Comparison of ENCODE assay signal across 22 mouse cellular contexts in the genomic region with DNA sequence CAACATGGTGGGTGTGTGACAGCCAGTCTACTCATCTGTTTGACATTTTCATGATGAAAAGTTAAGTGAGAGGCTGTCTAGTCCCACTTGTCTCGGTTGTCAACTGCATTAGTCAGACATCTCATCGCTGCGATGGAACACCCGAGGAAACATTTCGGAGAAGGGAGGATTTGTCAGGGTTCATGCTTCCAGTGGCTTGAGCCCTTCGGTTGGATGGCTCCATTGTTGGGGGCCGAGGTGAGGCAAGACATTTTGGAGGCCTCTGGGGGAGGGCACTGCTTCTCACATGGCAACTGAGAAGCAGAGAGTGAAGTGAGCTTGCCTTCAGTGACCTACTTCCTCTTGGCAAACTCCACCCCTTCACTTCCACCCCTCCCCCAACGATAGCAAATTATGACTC. TPM values are rescaled to one million over a fixed set of nuclear protein-coding genes. Genes with fewer than 3 reads are reported as not detected.
DNase-seq lines count a peak whose midpoint lies in the region; ATAC-seq lines count a peak whose summit lies in the region.
"Had no signal": no experiment of that assay in that cellular context is flagged by ENCODE, and none has a peak within 500 bp of the region (broad histone marks: within the 10 kb centered on the region; RNA-seq: fewer than 3 reads in every experiment).

No protein-coding gene starts in this region.

- H3K4me3 ChIP-seq in midbrain, embryonic 11.5 days (ENCODE audit: low read depth, low read length): no peak overlapping the region
- H3K4me3 ChIP-seq in midbrain, embryonic 13.5 days (replicated peaks): no peak overlapping the region
- H3K4me3 ChIP-seq: embryonic facial prominence, embryonic 10.5 days; embryonic facial prominence, embryonic 12.5 days; forebrain, embryonic 13.5 days; forebrain, embryonic 15.5 days had no signal

- no peak overlapping the region for H3K9ac ChIP-seq in midbrain, embryonic 11.5 days (ENCODE audit: low read length)
- no peak overlapping the region for H3K9ac ChIP-seq in midbrain, embryonic 13.5 days (replicated peaks)
- H3K9ac ChIP-seq: embryonic facial prominence, embryonic 12.5 days; forebrain, embryonic 13.5 days; forebrain, embryonic 15.5 days; forebrain, postnatal 0 days had no signal

- no peak overlapping the region for H3K27ac ChIP-seq in midbrain, embryonic 11.5 days (ENCODE audit: low read depth, low read length)
- no peak overlapping the region for H3K27ac ChIP-seq in midbrain, embryonic 13.5 days
- H3K27ac ChIP-seq: embryonic facial prominence, embryonic 10.5 days; embryonic facial prominence, embryonic 12.5 days; forebrain, embryonic 13.5 days; forebrain, embryonic 15.5 days had no signal

- H3K4me1 ChIP-seq in midbrain, embryonic 11.5 days (ENCODE audit: control insufficient read depth, insufficient read depth, low read length): peaks cover 6% of the 10 kb centered on the region; the same call in 1 of the 2 replicates
- H3K4me1 ChIP-seq in midbrain, embryonic 13.5 days (replicated peaks): peaks cover 15% of the 10 kb centered on the region

- 38% methylated on average over 8 of the region's 8 CpGs for WGBS in midbrain, embryonic 11.5 days
- 53% methylated on average over 8 of the region's 8 CpGs for WGBS in midbrain, embryonic 13.5 days

- peak; percentile 72 for DNase-seq in midbrain, embryonic 11.5 days (ENCODE audit: low spot score, missing footprints)
- DNase-seq in brain, adult 2 months (ENCODE audit: low read depth, low spot score): peak; percentile 48
- peak; percentile 77 for DNase-seq in retina, postnatal 1 day
- DNase-seq in urinary bladder, postnatal 14 days (ENCODE audit: low spot score): no peak
- DNase-seq in adrenal gland, adult 18-20 months (ENCODE audit: low spot score in 2 of 2): no peak
- DNase-seq: adrenal gland, adult 2 months; adrenal gland, postnatal 10 days; adrenal gland, postnatal 25 days; cerebellum, adult 11-12 months; cerebellum, adult 2 months; cerebellum, adult 9-10 months; cerebellum, postnatal 10 days; cerebellum, postnatal 25 days; forebrain, postnatal 0 days had no signal

- ATAC-seq in midbrain, embryonic 11.5 days (ENCODE audit: low FRiP score): no peak
- ATAC-seq in midbrain, embryonic 13.5 days: no peak
- ATAC-seq: activated CD4-positive, CD25-positive, alpha-beta regulatory T cell, adult 4 months; forebrain, embryonic 13.5 days; forebrain, embryonic 15.5 days; Patski had no signal

- no peaks in the 10 kb centered on the region for H3K36me3 ChIP-seq in midbrain, embryonic 11.5 days (ENCODE audit: control insufficient read depth, insufficient read depth, low read length)
- no peaks in the 10 kb centered on the region for H3K36me3 ChIP-seq in midbrain, embryonic 13.5 days
- H3K36me3 ChIP-seq: embryonic facial prominence, embryonic 10.5 days; embryonic facial prominence, embryonic 12.5 days; forebrain, embryonic 15.5 days had no signal

- H3K9me3 ChIP-seq in midbrain, embryonic 11.5 days (ENCODE audit: control insufficient read depth, low read length): no peaks in the 10 kb centered on the region
- no peaks in the 10 kb centered on the region for H3K9me3 ChIP-seq in midbrain, embryonic 13.5 days
- H3K9me3 ChIP-seq: embryonic facial prominence, embryonic 10.5 days; embryonic facial prominence, embryonic 12.5 days; forebrain, embryonic 13.5 days; forebrain, embryonic 15.5 days had no signal

- H3K4me2 ChIP-seq in midbrain, embryonic 11.5 days: no peak overlapping the region
- H3K4me2 ChIP-seq in midbrain, embryonic 13.5 days (replicated peaks): no peak overlapping the region
- H3K4me2 ChIP-seq: embryonic facial prominence, embryonic 12.5 days; forebrain, embryonic 13.5 days; forebrain, embryonic 15.5 days had no signal

- H3K27me3 ChIP-seq in midbrain, embryonic 11.5 days (ENCODE audit: control insufficient read depth, insufficient read depth, low read length): peaks cover 2% of the 10 kb centered on the region; the same call in 1 of the 2 replicates
- peaks cover 3% of the 10 kb centered on the region; the same call in 1 of the 2 replicates for H3K27me3 ChIP-seq in midbrain, embryonic 13.5 days
- H3K27me3 ChIP-seq: Patski had no signal

RNA-seq across cellular contexts. Expression of gene Ccdc60, which starts 50.7 kb away (rescaled TPM):
- 1.9 and 2.7 TPM in 2 replicates for polyA plus RNA-seq in midbrain, embryonic 11.5 days (2014; fragmentation: Nextera tagmentation; extraction: Ambion mirVana)
- polyA plus RNA-seq in midbrain, embryonic 13.5 days (2015; fragmentation: Nextera tagmentation; extraction: Ambion mirVana): 2.1 and 2.5 TPM in 2 replicates
- total RNA-seq in adrenal gland, adult 18-20 months (2021): not detected
- total RNA-seq: adrenal gland, adult 2 months; adrenal gland, postnatal 25 days; MEL had no signal
- polyA plus RNA-seq: activated CD4-positive, CD25-positive, alpha-beta regulatory T cell, adult 4 months; adrenal gland, adult 2 months; Patski had no signal

Comparison
In these comparisons a context has a peak if more than half of its experiments do, and no peak if none do; other contexts are left out.
1. DNase-seq: peak in midbrain, embryonic 11.5 days (single experiment), brain, adult 2 months (single experiment) and retina, postnatal 1 day (single experiment); none in urinary bladder, postnatal 14 days (single experiment) and adrenal gland, adult 18-20 months (0 of 2).